Mouse (Mus musculus) hindbrain, embryonic 14.5 days (tissue): ENCODE measurements around the gene Rsph6a. TPM values are rescaled to one million over a fixed set of nuclear protein-coding genes. Genes with fewer than 3 reads are reported as not detected.
"Not testable (repeated sequence)": the region's sequence is repeated elsewhere in the genome, so short reads cannot be mapped to it uniquely, and the experiment has no call there.

Experiments
- ATAC-seq: fragments of 200-750 bp; cut with Nextera tagmentation; 2 replicates; pipeline ENCODE4 v1.8.0; 2017; ENCODE audit warnings: moderate number of reproducible peaks, mild to moderate bottlenecking, moderate TSS enrichment, moderate library complexity; ENCODE audit not compliant: low FRiP score
- DNase-seq: peaks from one replicate; pipeline ENCODE4 v3.0.0-alpha.2; 2015; ENCODE audit warnings: low spot score
- H3K27ac ChIP-seq: fragments of 300-500 bp; sonication (generic); 2 replicates; pipeline ENCODE4 v1.5.1; 2014; ENCODE audit warnings: mild to moderate bottlenecking, moderate library complexity
- H3K27me3 ChIP-seq: fragments of 300-500 bp; sonication (generic); 2 replicates; pipeline ENCODE4 v1.6.1; 2014; ENCODE audit warnings: mild to moderate bottlenecking, low read length, mixed read lengths; ENCODE audit not compliant: control insufficient read depth, insufficient read depth
- H3K36me3 ChIP-seq: fragments of 300-500 bp; sonication (generic); replicated peaks from 2 replicates; pipeline ENCODE4 v1.6.1; 2014; ENCODE audit not compliant: control insufficient read depth, insufficient read depth
- H3K4me1 ChIP-seq: fragments of 300-500 bp; sonication (generic); replicated peaks from 2 replicates; pipeline ENCODE4 v1.6.1; 2014; ENCODE audit warnings: antibody characterized with exemption, low read length, mixed read lengths; ENCODE audit not compliant: control insufficient read depth, insufficient read depth
- H3K4me2 ChIP-seq: fragments of 300-500 bp; sonication (generic); replicated peaks from 2 replicates; pipeline ENCODE4 v1.6.1; 2014; ENCODE audit warnings: mild to moderate bottlenecking, moderate library complexity
- H3K4me3 ChIP-seq: fragments of 300-500 bp; sonication (generic); replicated peaks from 2 replicates; pipeline ENCODE4 v1.5.1; 2014; ENCODE audit warnings: mild to moderate bottlenecking, low read length
- H3K9ac ChIP-seq: fragments of 300-500 bp; sonication (generic); 2 replicates; pipeline ENCODE4 v1.6.1; 2014
- H3K9me3 ChIP-seq: fragments of 300-500 bp; sonication (generic); 2 replicates; pipeline ENCODE4 v1.6.1; 2016; ENCODE audit warnings: low read length; ENCODE audit not compliant: control insufficient read depth
- WGBS: fragments of 180-500 bp; shearing (Covaris S2); extraction: QIAGEN DNeasy Blood & Tissue Kit; methylation state at CpG from one replicate; pipeline ENCODE4 v1.1.7; 2014; 5-methylcytosine and 5-hydroxymethylcytosine counted together
- polyA plus RNA-seq: library from polyadenylated mRNA; unstranded; fragments of >200 nt; fragmentation: Nextera tagmentation; extraction: Ambion mirVana; gene quantifications from 2 replicates; pipeline ENCODE4 v1.2.1, GENCODE M21; 2014

Rsph6a gene
- polyA plus RNA-seq, 1 experiment from 2014 or later: 0.43 TPM

DNA sequence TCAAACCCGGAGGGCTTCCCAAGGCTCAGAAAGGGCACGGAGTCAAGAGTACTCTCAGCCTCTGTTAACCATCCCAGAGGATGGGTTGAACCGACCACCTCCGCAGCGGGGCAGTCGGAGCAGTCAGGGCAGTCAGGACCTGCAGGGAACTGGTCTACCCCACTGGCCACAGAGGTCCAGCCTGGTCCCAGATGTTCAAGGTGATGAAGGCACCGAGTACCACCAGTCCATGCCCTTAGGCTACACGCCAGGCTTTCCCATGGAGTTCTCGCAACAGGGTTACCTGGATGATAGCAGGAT lies 237 bp downstream of the Rsph6a start:
- peak; percentile 29; the same call in 1 of the 2 replicates for ATAC-seq
- peak overlapping the region; percentile 41 for H3K4me2 ChIP-seq
- 69% methylated on average over 9 of the region's 9 CpGs for WGBS

GRCm38 (mm10) chr7:19055108-19055507 lies 618 bp downstream of the Rsph6a start:
- 93% methylated on average over 8 of the region's 8 CpGs for WGBS
- no peaks in the 10 kb centered on the region for H3K27me3 ChIP-seq
- H3K4me2 ChIP-seq: no peak overlapping the region
- no peaks in the 10 kb centered on the region for H3K4me1 ChIP-seq
- no peak overlapping the region for H3K27ac ChIP-seq
- H3K9ac ChIP-seq: no peak overlapping the region
- no peaks in the 10 kb centered on the region for H3K9me3 ChIP-seq
- DNase-seq (no peak), ATAC-seq (no peak)
- no peak overlapping the region for H3K4me3 ChIP-seq
- H3K36me3 ChIP-seq: peaks cover 26% of the 10 kb centered on the region

More for the DNA sequence above, 237 bp downstream of the Rsph6a start:
- Histone ChIP-seq H3K4me1 (no peaks in the 10 kb centered on the region), H3K9ac (peak overlapping the region; percentile 45; the same call in 1 of the 2 replicates), H3K27me3 (no peaks in the 10 kb centered on the region), H3K27ac (no peak overlapping the region), H3K4me3 (0 out of 2 replicates have a peak overlapping the region, but pooled peaks have one; percentile 2), H3K9me3 (no peaks in the 10 kb centered on the region), H3K36me3 (peaks cover 30% of the 10 kb centered on the region)
- DNase-seq: no peak

DNA sequence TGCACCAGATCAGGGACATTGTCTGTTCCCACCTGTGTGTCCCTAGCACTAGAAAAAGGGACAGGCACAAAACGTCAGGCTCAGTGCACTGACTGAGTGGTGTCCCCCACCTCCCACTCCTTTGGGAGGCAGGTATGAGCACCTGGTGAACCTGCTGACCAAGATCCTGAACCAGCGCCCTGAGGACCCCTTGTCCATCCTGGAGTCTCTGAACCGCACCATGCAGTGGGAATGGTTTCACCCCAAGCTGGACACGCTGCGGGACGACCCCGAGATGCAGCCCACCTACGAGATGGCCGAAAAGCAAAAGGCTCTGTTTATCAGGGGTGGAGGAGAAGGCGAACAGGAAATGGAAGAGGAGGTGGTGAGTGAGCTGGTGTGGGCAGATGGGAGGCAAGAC lies 2.9 kb downstream of the Rsph6a start:
- no peaks in the 10 kb centered on the region for H3K9me3 ChIP-seq
- H3K27ac ChIP-seq: no peak overlapping the region
- H3K27me3 ChIP-seq: no peaks in the 10 kb centered on the region
- DNase-seq: no peak
- H3K4me3 ChIP-seq: no peak overlapping the region
- WGBS: 91% methylated on average over 10 of the region's 10 CpGs
- no peak overlapping the region for H3K9ac ChIP-seq
- H3K36me3 ChIP-seq: peaks cover 4% of the 10 kb centered on the region; the same call in 1 of the 2 replicates
- no peaks in the 10 kb centered on the region for H3K4me1 ChIP-seq
- ATAC-seq: no peak
- H3K4me2 ChIP-seq: no peak overlapping the region

- Histone ChIP-seq H3K9ac (no peak overlapping the region), H3K4me1 (no peaks in the 10 kb centered on the region), H3K27ac (no peak overlapping the region), H3K27me3 (peaks cover 31% of the 10 kb centered on the region), H3K4me2 (peak overlapping the region; percentile 31), H3K4me3 (peak overlapping the region; percentile 7; the same call in 1 of the 2 replicates), H3K36me3 (no peaks in the 10 kb centered on the region), H3K9me3 (no peaks in the 10 kb centered on the region)
- 51% methylated on average over 11 of the region's 13 CpGs for WGBS
- DNase-seq: no peak
- ATAC-seq: no peak
Observed at GRCm38 (mm10) chr7:19065896-19066295, 11.4 kb downstream of the Rsph6a start.

DNA sequence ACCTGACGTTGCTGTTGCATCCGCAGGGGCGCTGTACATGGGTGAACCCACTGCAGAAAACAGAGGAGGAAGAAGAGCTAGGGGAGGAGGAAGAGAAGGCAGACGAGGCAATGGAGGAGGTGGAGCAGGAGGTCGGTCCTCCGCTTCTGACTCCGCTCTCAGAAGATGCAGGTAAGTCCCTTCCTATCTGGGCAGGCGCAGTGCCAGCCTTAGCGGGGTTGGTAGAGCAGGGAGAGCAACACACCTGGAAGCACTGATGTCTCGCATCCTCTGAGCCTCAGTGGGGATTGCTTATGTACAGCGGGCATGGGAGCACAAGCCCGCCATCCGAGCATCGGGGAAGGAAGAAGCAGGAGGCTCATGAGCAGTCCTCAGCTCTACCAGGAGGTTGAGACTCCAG lies 12.6 kb downstream of the Rsph6a start:
- DNase-seq (no peak), ATAC-seq (no peak)
- Histone ChIP-seq H3K9me3 (no peaks in the 10 kb centered on the region), H3K36me3 (no peaks in the 10 kb centered on the region), H3K4me2 (no peak overlapping the region), H3K9ac (no peak overlapping the region), H3K4me1 (no peaks in the 10 kb centered on the region), H3K27me3 (peaks cover 31% of the 10 kb centered on the region), H3K4me3 (no peak overlapping the region), H3K27ac (no peak overlapping the region)
- 49% methylated on average over 14 of the region's 14 CpGs for WGBS

- Histone ChIP-seq H3K36me3 (no peaks in the 10 kb centered on the region), H3K4me2 (no peak overlapping the region), H3K9ac (no peak overlapping the region), H3K27me3 (peaks cover 31% of the 10 kb centered on the region), H3K9me3 (no peaks in the 10 kb centered on the region), H3K4me3 (no peak overlapping the region), H3K27ac (no peak overlapping the region), H3K4me1 (no peaks in the 10 kb centered on the region)
- ATAC-seq (no peak), DNase-seq (no peak)
- WGBS: 73% methylated on average over 14 of the region's 14 CpGs
Observed at GRCm38 (mm10) chr7:19067935-19068334, 13.4 kb downstream of the Rsph6a start.

DNA sequence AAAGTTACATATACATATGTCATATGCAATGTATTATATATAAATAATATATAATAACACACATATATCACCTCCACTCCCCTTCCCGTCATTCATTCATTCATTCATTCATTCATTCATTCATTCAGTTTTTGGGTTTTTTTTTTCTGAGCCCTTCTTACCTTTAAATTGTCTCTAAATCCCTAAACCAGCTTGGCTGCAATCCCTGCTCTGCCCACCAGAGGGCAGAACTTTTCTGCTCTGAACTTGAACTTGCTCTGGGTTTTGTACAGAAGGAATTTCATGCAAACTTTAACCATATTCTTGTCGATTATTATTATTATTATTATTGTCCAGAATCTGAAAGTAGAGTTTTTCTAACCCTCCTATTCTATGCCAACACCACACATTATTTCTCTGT lies 14.2 kb downstream of the Rsph6a start:
- 9% methylated on average over 2 of the region's 2 CpGs for WGBS
- H3K9ac ChIP-seq: no peak overlapping the region
- no peak overlapping the region for H3K27ac ChIP-seq
- no peaks in the 10 kb centered on the region for H3K36me3 ChIP-seq
- DNase-seq (peak; percentile 88), ATAC-seq (no peak)
- no peak overlapping the region for H3K4me2 ChIP-seq
- peaks cover 31% of the 10 kb centered on the region for H3K27me3 ChIP-seq
- no peaks in the 10 kb centered on the region for H3K9me3 ChIP-seq
- H3K4me1 ChIP-seq: no peaks in the 10 kb centered on the region
- H3K4me3 ChIP-seq: no peak overlapping the region

DNA sequence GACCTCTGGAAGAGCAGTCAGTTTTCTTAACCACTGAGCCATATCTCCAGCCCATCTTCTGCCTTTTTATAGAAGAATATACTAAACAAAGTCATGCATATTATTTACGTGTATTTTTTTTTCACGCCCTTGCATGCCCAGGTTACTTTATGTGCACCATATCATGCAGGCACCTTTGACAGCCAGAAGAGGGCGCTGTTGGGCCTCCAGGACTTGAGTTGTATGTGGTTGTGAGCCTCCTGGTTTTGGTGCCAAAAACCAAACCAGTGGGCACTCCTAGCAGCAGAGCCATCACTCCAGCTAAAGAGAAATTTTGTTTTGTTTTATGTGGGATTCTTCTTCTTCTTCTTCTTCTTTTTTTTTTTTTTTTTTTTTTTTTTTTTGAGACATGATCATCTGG lies 15.0 kb downstream of the Rsph6a start:
- no peaks in the 10 kb centered on the region for H3K9me3 ChIP-seq
- H3K4me2 ChIP-seq: no peak overlapping the region
- H3K36me3 ChIP-seq: no peaks in the 10 kb centered on the region
- peaks cover 30% of the 10 kb centered on the region for H3K27me3 ChIP-seq
- ATAC-seq (no peak), DNase-seq (no peak)
- no peaks in the 10 kb centered on the region for H3K4me1 ChIP-seq
- no peak overlapping the region for H3K4me3 ChIP-seq
- 52% methylated on average over 3 of the region's 3 CpGs for WGBS
- H3K9ac ChIP-seq: no peak overlapping the region
- no peak overlapping the region for H3K27ac ChIP-seq

DNA sequence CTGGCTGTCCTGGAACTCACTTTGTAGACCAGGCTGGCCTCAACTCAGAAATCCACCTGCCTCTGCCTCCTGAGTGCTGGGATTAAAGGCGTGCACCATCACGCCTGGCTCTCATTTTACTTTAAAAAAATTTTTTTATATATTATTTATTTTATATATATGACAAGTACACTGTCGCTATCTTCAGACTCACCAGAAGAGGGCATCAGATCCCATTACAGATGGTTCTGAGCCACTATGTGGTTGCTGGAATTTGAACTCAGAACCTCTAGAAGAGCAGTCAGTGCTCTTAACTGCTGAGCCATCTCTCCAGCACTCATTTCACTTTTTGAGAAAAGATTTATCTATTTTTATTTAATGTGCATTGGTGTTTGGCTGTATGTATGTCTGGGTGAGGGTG lies 16.5 kb downstream of the Rsph6a start:
- not testable (repeated sequence) for H3K9me3 ChIP-seq, H3K4me1 ChIP-seq, H3K4me3 ChIP-seq, H3K27ac ChIP-seq, ATAC-seq, H3K36me3 ChIP-seq, H3K4me2 ChIP-seq, H3K9ac ChIP-seq, DNase-seq
- H3K27me3 ChIP-seq: peaks cover 14% of the 10 kb centered on the region
- WGBS: 61% methylated on average over 3 of the region's 3 CpGs

GRCm38 (mm10) chr7:19073504-19073903 lies 19.0 kb downstream of the Rsph6a start:
- Histone ChIP-seq H3K4me2 (no peak overlapping the region), H3K27ac (no peak overlapping the region), H3K36me3 (peaks cover 7% of the 10 kb centered on the region), H3K27me3 (no peaks in the 10 kb centered on the region), H3K4me1 (peaks cover 22% of the 10 kb centered on the region), H3K9ac (no peak overlapping the region), H3K4me3 (no peak overlapping the region), H3K9me3 (no peaks in the 10 kb centered on the region)
- 80% methylated on average over 9 of the region's 9 CpGs for WGBS
- ATAC-seq (no peak), DNase-seq (no peak)
